Mouse (Mus musculus): ENCODE data around the gene Zap70.
"Not testable (repeated sequence)": the region's sequence is repeated elsewhere in the genome, so short reads cannot be mapped to it uniquely, and the experiment has no call there.

GRCm38 (mm10) chr1:36821918-36822317 is 60.3 kb downstream of the Zap70 start:
- not testable (repeated sequence) for TF ChIP-seq CTCF (IDR thresholded peaks at IDR 0.05; ENCODE audit: low read depth, low read length); GATA2 (IDR thresholded peaks at IDR 0.05; ENCODE audit: borderline replicate concordance, low read depth, low read length); TAL1 (conservative IDR thresholded peaks at IDR 0.05; ENCODE audit: low read depth, low read length); GATA1 (IDR thresholded peaks at IDR 0.05; ENCODE audit: borderline replicate concordance, low read length); POLR2AphosphoS5 (IDR thresholded peaks at IDR 0.05; ENCODE audit: insufficient replicate concordance, low read depth, low read length)
